Mouse (Mus musculus): ENCODE measurements around the gene Ndufs5. TPM values are rescaled to one million over a fixed set of nuclear protein-coding genes. Genes with fewer than 3 reads are reported as not detected.

Ndufs5 gene
- polyA plus RNA-seq (2014; fragmentation: Illumina TruSeq; extraction: RNeasy Lipid Tissue Mini Kit (QIAGEN cat#74804); ENCODE audit: low read depth, low replicate concordance): 40.2 TPM

GRCm38 (mm10) chr4:123717574-123718433 is at the start of gene Ndufs5:
Gene Ndufs5, minus strand, starts transcription at chr4:123718202.

DNA sequence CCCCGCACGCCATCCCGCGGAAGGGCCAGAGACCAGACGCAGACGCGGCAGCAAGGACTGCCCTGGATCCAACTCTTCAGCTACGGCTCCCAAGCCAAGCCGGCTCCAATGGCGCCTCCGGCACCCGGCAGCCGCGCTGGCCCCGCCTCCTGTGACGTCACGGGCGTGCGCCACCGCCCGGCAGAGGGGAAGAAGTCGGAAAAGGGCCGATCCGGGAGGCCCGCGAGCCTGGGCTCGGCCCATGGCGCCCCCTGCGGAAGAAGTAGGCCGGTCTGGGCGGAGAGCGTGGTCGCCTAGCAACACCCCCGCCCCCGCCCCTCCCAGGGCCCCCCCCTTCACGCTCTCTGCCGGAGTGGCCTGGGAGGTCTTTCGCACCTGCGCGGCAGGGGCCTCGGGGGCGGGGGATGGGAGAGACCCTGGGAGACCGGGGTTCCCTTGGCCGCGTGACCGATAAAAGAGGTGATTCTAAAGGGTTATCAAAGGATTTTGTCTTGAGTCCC is 32.2 kb upstream of the Ndufs5 start, which contains the start of gene Akirin1:
Gene Akirin1 (minus strand): TSS at position 194 of the 500 bp plus-strand sequence.

DNA sequence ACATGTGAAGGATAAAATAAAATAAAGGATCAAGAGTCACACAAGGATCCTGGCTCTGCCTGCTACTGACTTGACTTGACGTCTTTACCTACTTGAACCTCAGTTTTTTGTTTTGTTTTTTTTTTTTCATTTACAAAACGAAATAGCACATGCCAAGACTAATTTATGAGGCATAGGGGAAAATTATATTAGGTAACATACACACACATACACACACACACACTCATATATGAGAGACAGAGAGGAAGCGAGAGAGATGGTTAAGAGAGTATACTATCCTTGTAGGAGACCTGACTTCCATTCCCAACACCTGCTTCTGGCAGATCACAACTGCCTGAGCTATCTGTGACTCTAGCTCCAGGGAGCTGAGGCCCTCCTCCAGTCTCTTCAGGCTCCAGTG is 33.7 kb downstream of the Ndufs5 start, which contains the start of gene Macf1:
Gene Macf1 (minus strand): TSS at position 101 of the 400 bp plus-strand sequence.

Other genes with a start within 250 kb of the Ndufs5 start
- 50.5 TPM for gene Macf1, start 33.8 kb downstream of the Ndufs5 start, polyA plus RNA-seq (2014; fragmentation: Illumina TruSeq; extraction: RNeasy Lipid Tissue Mini Kit (QIAGEN cat#74804); ENCODE audit: low read depth, low replicate concordance)
- 41.5 TPM for gene Akirin1, start 32.1 kb upstream of the Ndufs5 start, polyA plus RNA-seq (2014; fragmentation: Illumina TruSeq; extraction: RNeasy Lipid Tissue Mini Kit (QIAGEN cat#74804); ENCODE audit: low read depth, low replicate concordance)
- gene Rhbdl2, start 69.7 kb upstream of the Ndufs5 start, polyA plus RNA-seq (2014; fragmentation: Illumina TruSeq; extraction: RNeasy Lipid Tissue Mini Kit (QIAGEN cat#74804); ENCODE audit: low read depth, low replicate concordance): not detected
- gene 4933427I04Rik, start 141.5 kb upstream of the Ndufs5 start, polyA plus RNA-seq (2014; fragmentation: Illumina TruSeq; extraction: RNeasy Lipid Tissue Mini Kit (QIAGEN cat#74804); ENCODE audit: low read depth, low replicate concordance): not detected
- 40.1 TPM for gene Mycbp, start 186.6 kb upstream of the Ndufs5 start, polyA plus RNA-seq (2014; fragmentation: Illumina TruSeq; extraction: RNeasy Lipid Tissue Mini Kit (QIAGEN cat#74804); ENCODE audit: low read depth, low replicate concordance)
- gene Rragc, start 199.2 kb upstream of the Ndufs5 start, polyA plus RNA-seq (2014; fragmentation: Illumina TruSeq; extraction: RNeasy Lipid Tissue Mini Kit (QIAGEN cat#74804); ENCODE audit: low read depth, low replicate concordance): 83.6 TPM
- gene 4930535I16Rik, start 199.8 kb upstream of the Ndufs5 start, polyA plus RNA-seq (2014; fragmentation: Illumina TruSeq; extraction: RNeasy Lipid Tissue Mini Kit (QIAGEN cat#74804); ENCODE audit: low read depth, low replicate concordance): not detected